Mouse (Mus musculus): ENCODE data around the gene Rnf6. TPM values are rescaled to one million over a fixed set of nuclear protein-coding genes. Genes with fewer than 3 reads are reported as not detected.

Gene Rnf6
- total RNA-seq, 2 experiments from 2014 or later, result 38.7 to 43.0 TPM

Other genes with a start within 250 kb of the Rnf6 start
- not detected for gene Cyp3a25, start 211.9 kb downstream of the Rnf6 start, total RNA-seq (2021)
- gene Cyp3a59, start 142.3 kb downstream of the Rnf6 start, total RNA-seq (2021), result not detected
- not detected for gene Gm5565, start 61.0 kb downstream of the Rnf6 start, total RNA-seq (2021)
- not detected for gene Gm6309, start 50.8 kb downstream of the Rnf6 start, total RNA-seq (2021)
- gene 1700001J03Rik, start 36.3 kb downstream of the Rnf6 start, total RNA-seq (2021), result under 1 TPM; 0.65 to 0.87 TPM
- 10 to 100 TPM; 20.5 to 27.2 TPM for gene Cdk8, start 9.7 kb upstream of the Rnf6 start, total RNA-seq (2021)
- 1 to 10 TPM; 1.6 TPM for gene Wasf3, start 163.4 kb upstream of the Rnf6 start, total RNA-seq (2021)

Data from gastrocnemius, postnatal 10 days (tissue).